Mouse (Mus musculus) midbrain, embryonic 14.5 days (tissue): ENCODE results near the gene Emc9. TPM values are rescaled to one million over a fixed set of nuclear protein-coding genes. Genes with fewer than 3 reads are reported as not detected.

ENCODE experiments used
- ATAC-seq: fragments of 200-750 bp; cut with Nextera tagmentation; 2 replicates; pipeline ENCODE4 v1.8.0; 2017; ENCODE audit warnings: moderate number of reproducible peaks, moderate library complexity; ENCODE audit not compliant: low FRiP score, low TSS enrichment
- DNase-seq: peaks from one replicate; pipeline ENCODE4 v3.0.0-alpha.2; 2015
- H3K27ac ChIP-seq: fragments of 300-500 bp; sonication (generic); replicated peaks from 2 replicates; pipeline ENCODE4 v1.5.1; 2014; ENCODE audit warnings: mild to moderate bottlenecking, low read depth, low read length, moderate library complexity
- H3K27me3 ChIP-seq: fragments of 300-500 bp; sonication (generic); 2 replicates; pipeline ENCODE4 v1.6.1; 2014; ENCODE audit warnings: low read length, control low read depth, mixed read lengths; ENCODE audit not compliant: control insufficient read depth, insufficient read depth
- H3K36me3 ChIP-seq: fragments of 300-500 bp; sonication (generic); 2 replicates; pipeline ENCODE4 v1.6.1; 2014; ENCODE audit warnings: low read length, control low read depth; ENCODE audit not compliant: control insufficient read depth, insufficient read depth
- H3K4me1 ChIP-seq: fragments of 300-500 bp; sonication (generic); 2 replicates; pipeline ENCODE4 v1.6.1; 2014; ENCODE audit warnings: mild to moderate bottlenecking, antibody characterized with exemption, low read length, control low read depth; ENCODE audit not compliant: control insufficient read depth, insufficient read depth
- H3K4me2 ChIP-seq: fragments of 300-500 bp; sonication (generic); 2 replicates; pipeline ENCODE4 v1.6.1; 2014; ENCODE audit warnings: mild to moderate bottlenecking, low read length, moderate library complexity
- H3K4me3 ChIP-seq: fragments of 300-500 bp; sonication (generic); replicated peaks from 2 replicates; pipeline ENCODE4 v1.5.1; 2014; ENCODE audit warnings: low read depth, low read length
- H3K9ac ChIP-seq: fragments of 300-500 bp; sonication (generic); replicated peaks from 2 replicates; pipeline ENCODE4 v1.6.1; 2014; ENCODE audit warnings: mild to moderate bottlenecking, low read length, moderate library complexity
- H3K9me3 ChIP-seq: fragments of 300-500 bp; sonication (generic); 2 replicates; pipeline ENCODE4 v1.6.1; 2016; ENCODE audit warnings: low read length, control low read depth, mixed read lengths; ENCODE audit not compliant: control insufficient read depth
- WGBS: fragments of 180-500 bp; shearing (Covaris S2); extraction: QIAGEN DNeasy Blood & Tissue Kit; methylation state at CpG from one replicate; pipeline ENCODE4 v1.1.7; 2014; 5-methylcytosine and 5-hydroxymethylcytosine counted together
- polyA plus RNA-seq: library from polyadenylated mRNA; unstranded; fragments of >200 nt; fragmentation: Nextera tagmentation; extraction: Ambion mirVana; gene quantifications from 2 replicates; pipeline ENCODE4 v1.2.1, GENCODE M21; 2014

Gene Emc9
- 17.3 and 32.8 TPM in 2 replicates for polyA plus RNA-seq

DNA sequence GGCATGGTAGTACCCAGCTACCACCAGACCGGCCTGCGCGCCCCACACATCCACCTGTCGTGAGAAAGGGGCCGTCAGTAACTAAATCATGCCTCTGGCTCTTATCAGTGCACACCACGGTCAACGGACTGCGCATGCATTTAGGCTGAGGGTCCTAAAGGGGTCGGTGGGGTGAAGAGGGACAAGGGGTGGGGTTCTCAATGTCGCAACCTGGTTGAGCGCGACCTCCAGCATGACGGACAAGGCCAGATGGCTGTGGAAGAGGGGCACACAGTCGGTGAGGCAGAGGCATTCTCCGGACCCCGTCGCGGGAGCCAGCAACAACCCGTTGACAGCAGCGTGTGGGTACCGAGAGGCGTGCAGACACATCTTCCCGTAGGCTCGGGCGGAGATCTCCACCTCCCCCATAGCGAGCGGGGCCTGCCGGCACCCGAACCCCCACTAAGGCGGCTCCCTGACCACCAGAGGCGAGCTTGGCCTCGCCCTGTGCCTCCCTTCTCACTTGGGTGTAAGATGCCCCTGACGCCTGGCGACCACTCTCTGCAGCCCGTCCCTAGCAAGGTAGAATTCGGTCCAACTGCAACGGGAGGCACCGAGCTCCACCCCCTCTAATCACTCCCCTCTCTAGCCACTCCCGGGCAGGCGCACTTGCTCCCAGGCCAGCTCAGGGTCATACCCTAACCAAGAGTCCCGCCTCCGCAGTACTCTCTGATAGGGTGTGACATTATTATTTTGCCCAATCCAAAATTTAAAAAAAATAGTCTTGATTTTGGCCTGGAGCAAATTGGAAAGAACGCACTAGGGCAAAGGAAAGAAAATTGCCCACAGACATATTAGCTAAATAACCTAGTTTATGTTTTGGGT lies at the start of gene Emc9:
Gene Emc9 (minus strand): TSS at position 601 of the 864 bp plus-strand sequence.
- Histone ChIP-seq H3K4me3 (peak within 1 kb of the TSS; percentile 41), H3K4me2 (peak within 1 kb of the TSS; percentile 68), H3K27ac (peak within 1 kb of the TSS; percentile 37; the same call in 1 of the 2 replicates), H3K4me1 (0 out of 2 replicates have a peak, but pooled peaks cover under 1% of the 10 kb centered on the region), H3K9ac (peak within 1 kb of the TSS; percentile 68), H3K36me3 (peaks cover 26% of the 10 kb centered on the region), H3K9me3 (no peaks in the 10 kb centered on the region; the same call in 1 of the 2 replicates), H3K27me3 (no peaks in the 10 kb centered on the region)
- peak; percentile 45 for DNase-seq
- peak; percentile 70 for ATAC-seq
- WGBS: 3% methylated on average over 43 of the region's 43 CpGs

DNA sequence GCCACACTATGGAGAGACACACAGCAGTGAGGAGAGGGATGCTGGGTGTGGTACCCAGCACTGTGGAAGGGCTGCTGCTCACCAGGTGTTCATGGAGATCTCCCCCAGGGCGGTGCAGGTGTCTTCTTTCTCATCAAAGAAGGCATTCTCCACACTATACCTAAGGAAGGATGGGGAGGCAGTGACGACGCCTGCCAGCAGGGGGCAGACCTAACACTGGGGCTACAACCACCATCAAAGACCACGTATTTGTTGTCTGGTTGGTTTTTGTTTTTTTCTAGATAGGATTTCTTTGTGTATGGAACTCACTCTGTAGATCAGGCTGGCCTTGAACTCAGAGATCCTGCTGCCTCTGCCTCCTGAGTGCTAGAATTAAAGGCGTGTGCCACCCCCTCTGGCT lies 44.2 kb upstream of the Emc9 start:
- 60% methylated on average over 5 of the region's 5 CpGs for WGBS
- Histone ChIP-seq H3K4me3 (no peak overlapping the region), H3K27me3 (no peaks in the 10 kb centered on the region), H3K27ac (no peak overlapping the region), H3K4me1 (peaks cover under 1% of the 10 kb centered on the region), H3K36me3 (peaks cover 97% of the 10 kb centered on the region), H3K9ac (no peak overlapping the region), H3K4me2 (no peak overlapping the region), H3K9me3 (no peaks in the 10 kb centered on the region)
- DNase-seq (peak; percentile 29), ATAC-seq (no peak)

DNA sequence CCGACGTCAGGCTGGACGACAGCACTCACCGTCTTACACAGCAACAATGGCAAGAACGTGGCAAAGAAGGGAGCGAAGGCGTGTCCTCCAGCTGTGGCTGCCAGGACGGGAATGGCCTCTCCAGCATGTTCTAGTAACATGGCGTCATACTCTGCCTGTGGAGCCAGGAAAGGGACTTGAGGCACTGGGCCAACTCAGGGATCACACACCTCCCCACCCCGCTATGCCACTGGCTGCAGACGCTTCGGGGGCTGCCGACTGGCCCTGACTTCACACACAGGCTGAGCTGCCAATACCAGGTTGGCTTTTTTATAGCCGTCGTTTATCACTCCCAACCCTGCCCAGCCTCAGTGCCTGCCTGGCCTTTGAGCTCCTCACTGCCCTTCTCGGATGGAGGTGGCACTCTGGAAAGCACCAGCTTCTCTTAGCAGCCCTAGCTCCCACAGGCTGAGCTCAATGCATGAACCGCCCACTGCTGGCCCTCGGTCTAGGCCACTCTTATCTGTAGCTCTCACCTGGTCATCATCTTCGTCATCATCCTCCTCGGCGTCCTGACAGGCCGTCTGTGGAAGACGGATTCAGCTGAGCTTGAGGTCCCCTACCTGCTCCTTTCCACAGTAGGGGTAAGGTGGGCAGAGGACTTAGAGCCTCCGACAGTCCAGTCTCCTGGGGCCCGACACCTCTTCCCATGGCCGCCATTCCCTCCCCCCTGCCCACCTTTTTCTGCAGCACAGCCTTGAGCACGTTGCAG lies 43.1 kb upstream of the Emc9 start:
- no peak for DNase-seq
- Histone ChIP-seq H3K9me3 (no peaks in the 10 kb centered on the region), H3K4me3 (no peak overlapping the region), H3K27ac (no peak overlapping the region), H3K4me2 (no peak overlapping the region), H3K36me3 (peaks cover 93% of the 10 kb centered on the region), H3K9ac (no peak overlapping the region), H3K27me3 (no peaks in the 10 kb centered on the region), H3K4me1 (no peaks in the 10 kb centered on the region)
- ATAC-seq: no peak
- 95% methylated on average over 27 of the region's 27 CpGs for WGBS

DNA sequence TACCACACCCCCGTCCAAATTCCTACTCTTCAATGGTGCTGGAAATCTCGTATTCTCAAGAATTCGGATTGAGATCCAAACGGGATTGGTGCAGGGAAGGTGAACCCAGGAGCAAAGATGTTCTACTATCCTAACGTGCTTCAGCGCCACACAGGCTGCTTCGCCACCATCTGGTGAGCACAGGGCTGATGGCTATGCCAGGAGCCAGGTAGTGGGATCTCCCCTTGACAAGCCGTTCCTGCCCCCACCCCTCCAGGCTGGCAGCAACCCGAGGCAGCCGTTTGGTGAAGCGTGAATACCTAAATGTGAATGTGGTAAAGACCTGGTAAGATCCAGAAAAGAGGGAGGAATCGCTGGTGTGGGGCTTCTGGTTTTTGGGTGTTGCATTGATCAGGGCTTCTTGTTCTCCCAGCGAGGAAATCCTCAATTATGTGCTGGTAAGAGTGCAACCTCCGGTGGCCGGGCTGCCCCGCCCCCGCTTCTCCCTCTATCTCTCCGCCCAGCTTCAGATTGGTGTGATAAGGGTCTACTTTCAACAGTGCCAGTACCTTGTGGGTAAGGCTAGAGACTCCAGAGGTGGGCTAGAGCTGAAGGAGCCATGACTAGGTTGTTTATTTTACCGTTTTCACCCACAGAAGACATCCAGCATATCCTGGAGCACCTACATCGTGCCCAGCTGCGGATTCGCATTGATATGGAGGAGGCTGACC lies 33.5 kb upstream of the Emc9 start:
- 58% methylated on average over 22 of the region's 22 CpGs for WGBS
- H3K36me3 ChIP-seq: no peaks in the 10 kb centered on the region
- DNase-seq: no peak
- H3K4me2 ChIP-seq: peak overlapping the region; percentile 28
- H3K4me3 ChIP-seq: peak overlapping the region; percentile 19
- H3K27me3 ChIP-seq: no peaks in the 10 kb centered on the region
- no peaks in the 10 kb centered on the region for H3K9me3 ChIP-seq
- no peak overlapping the region for H3K27ac ChIP-seq
- ATAC-seq: no peak
- H3K4me1 ChIP-seq: no peaks in the 10 kb centered on the region
- H3K9ac ChIP-seq: no peak overlapping the region

DNA sequence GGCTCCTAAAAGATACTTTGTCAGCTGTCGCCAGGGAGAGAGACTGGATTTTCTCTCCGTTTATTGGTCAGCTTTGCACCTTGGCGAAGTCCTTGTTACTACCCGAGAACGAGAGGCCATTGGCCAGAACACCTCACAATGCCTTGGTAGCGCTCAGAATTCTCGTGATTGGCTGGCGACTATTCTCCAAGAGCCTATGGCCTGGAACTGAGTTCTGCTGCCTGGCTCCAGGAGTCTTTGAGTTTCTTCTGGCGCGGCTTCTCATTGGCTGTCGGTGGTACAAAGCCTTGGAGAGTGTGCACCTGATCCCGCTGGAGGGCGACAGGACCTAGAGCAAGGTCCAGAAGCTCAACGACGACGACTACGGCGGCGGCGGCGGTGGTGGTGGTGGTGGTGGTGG lies 32.7 kb upstream of the Emc9 start, which contains the start of gene Rec8:
Gene Rec8 (plus strand): TSS at position 216 of the 400 bp plus-strand sequence.
- peak within 1 kb of the TSS; percentile 19 for H3K4me3 ChIP-seq

DNA sequence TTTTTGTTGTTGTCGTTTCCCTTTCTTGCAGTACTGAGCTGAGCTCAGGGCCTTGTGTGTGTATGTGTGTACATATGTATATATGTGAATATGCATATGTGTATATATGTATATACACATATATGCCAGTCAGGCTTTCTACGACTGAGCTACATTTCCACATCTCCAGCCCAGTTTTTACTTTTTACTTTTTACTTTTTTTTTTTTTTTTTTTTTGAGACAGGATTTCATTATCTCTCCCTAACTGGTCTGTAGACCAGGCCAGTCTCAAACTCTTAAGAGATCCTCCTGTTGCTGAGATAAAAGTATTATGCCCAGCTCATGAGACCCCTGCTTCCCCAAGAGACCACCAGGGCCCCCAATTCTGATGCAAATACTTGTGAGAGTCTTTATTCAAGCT lies 31.7 kb upstream of the Emc9 start:
- Histone ChIP-seq H3K27me3 (no peaks in the 10 kb centered on the region), H3K36me3 (no peaks in the 10 kb centered on the region), H3K9me3 (no peaks in the 10 kb centered on the region), H3K4me2 (no peak overlapping the region), H3K4me3 (no peak overlapping the region), H3K27ac (no peak overlapping the region), H3K9ac (no peak overlapping the region), H3K4me1 (no peaks in the 10 kb centered on the region)
- WGBS: 94% methylated on average over 2 of the region's 2 CpGs
- ATAC-seq (no peak), DNase-seq (no peak)

More for the DNA sequence above, 32.7 kb upstream of the Emc9 start, which contains the start of gene Rec8:
- DNase-seq (peak; percentile 60), ATAC-seq (0 out of 2 replicates have a peak, but pooled peaks have one; percentile 34)
- Histone ChIP-seq H3K27ac (no peak within 1 kb of the TSS), H3K4me1 (no peaks in the 10 kb centered on the region), H3K9ac (no peak within 1 kb of the TSS), H3K4me2 (peak within 1 kb of the TSS; percentile 28), H3K27me3 (no peaks in the 10 kb centered on the region), H3K36me3 (no peaks in the 10 kb centered on the region), H3K9me3 (no peaks in the 10 kb centered on the region)
- 21% methylated on average over 21 of the region's 21 CpGs for WGBS

DNA sequence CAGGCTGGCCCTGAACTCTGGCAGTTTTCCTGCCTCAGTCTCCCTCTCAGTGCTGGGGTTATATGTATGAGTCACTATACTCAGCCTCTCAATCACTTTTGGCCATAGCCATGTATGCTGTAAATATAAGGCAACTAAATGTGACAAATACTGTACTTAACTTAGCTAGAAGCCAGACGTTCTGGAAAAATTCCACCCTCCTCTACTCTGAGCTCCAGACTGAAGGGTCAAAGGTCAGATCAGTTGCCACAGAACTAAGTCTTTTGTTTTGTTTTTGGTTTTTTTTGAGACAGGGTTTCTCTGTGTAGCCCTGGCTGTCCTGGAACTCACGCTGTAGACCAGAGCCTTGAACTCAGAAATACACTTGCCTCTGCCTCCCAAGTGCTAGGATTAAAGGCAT lies 30.8 kb upstream of the Emc9 start:
- no peak overlapping the region for H3K9ac ChIP-seq
- WGBS: 54% methylated on average over 2 of the region's 2 CpGs
- H3K4me1 ChIP-seq: no peaks in the 10 kb centered on the region
- H3K27ac ChIP-seq: no peak overlapping the region
- no peak overlapping the region for H3K4me2 ChIP-seq
- DNase-seq (no peak), ATAC-seq (no peak)
- no peaks in the 10 kb centered on the region for H3K27me3 ChIP-seq
- no peak overlapping the region for H3K4me3 ChIP-seq
- H3K36me3 ChIP-seq: peaks cover 2% of the 10 kb centered on the region; the same call in 1 of the 2 replicates
- no peaks in the 10 kb centered on the region for H3K9me3 ChIP-seq

DNA sequence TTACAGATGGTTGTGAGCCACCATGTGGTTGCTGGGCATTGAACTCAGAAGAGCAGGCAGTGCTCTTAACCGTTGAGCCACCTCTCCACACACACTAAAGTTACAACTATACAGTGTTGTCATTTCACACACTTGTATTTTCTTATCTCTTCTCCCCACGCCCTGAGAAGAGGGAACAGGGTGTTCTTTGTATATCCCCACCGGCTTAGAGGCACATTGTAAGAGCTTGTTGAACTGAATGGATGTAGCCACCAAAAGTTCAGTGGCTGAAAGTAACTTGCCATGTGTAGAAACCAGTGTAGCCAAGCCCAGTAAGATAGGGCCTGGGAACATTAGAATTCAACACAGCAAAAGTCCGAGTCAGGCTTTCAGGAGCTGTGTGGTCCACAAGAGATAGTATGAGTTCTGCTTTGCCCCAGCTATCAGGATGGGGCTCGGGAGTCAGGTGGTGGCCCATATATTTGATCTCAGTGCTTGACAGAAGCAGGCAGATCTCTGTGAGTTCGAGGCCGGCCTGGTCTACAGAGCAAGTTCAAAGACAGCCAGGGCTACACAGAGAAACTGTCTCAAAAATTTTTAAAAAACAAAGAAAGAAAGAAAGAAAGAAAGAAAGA lies 29.6 kb upstream of the Emc9 start:
- no peak overlapping the region for H3K4me3 ChIP-seq
- no peak overlapping the region for H3K4me2 ChIP-seq
- WGBS: 84% methylated on average over 7 of the region's 7 CpGs
- H3K9me3 ChIP-seq: no peaks in the 10 kb centered on the region
- no peaks in the 10 kb centered on the region for H3K4me1 ChIP-seq
- H3K9ac ChIP-seq: no peak overlapping the region
- no peak overlapping the region for H3K27ac ChIP-seq
- no peak for DNase-seq
- H3K27me3 ChIP-seq: no peaks in the 10 kb centered on the region
- peaks cover 12% of the 10 kb centered on the region for H3K36me3 ChIP-seq
- no peak for ATAC-seq
